ENCODE assay signal across 8 mouse cellular contexts in the genomic region with DNA sequence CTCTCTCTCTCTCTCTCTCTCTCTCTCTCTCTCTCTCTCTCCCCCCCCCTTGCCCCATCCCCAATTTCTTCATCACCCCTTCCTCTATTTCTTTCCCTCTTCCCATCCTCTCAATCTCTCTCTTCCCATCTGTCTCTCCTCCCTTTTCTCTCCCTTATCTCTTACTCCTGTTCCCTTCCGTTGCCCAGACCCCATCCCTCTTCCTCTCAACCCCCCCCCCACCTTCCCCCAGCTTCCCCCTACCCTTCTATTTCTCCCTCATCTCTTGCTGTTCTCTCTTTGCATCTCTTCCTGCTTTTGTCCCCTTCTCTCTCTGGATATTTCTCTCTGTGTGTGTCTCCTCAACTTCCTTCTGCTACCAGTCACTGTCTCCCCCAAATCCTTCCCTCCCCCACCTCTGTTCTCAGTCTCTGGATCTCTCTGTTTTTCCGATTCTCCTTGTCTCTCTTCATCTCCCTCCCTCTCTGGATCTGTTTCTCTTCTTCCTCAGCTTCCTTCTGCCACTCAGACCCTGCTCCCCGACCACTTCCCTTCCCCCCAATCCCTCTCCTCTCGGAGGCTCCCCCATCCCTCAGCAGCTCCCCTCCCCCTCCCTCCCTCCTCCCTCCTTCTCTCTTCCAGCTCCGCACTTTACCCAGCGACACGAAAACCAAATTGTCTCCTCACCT. TPM values are rescaled to one million over a fixed set of nuclear protein-coding genes. Genes with fewer than 3 reads are reported as not detected.
DNase-seq lines count a peak whose midpoint lies in the region; ATAC-seq and TF ChIP-seq lines count a peak whose summit lies in the region.

Gene Cacng8 (plus strand): TSS at position 271 of the 668 bp plus-strand sequence.

- H3K4me1 ChIP-seq in CH12.LX (ENCODE audit: control insufficient read depth in 1 of 2, insufficient read depth in 2 of 2) = peaks cover 5 to 30% of the 10 kb centered on the region in 2 experiments
- peaks cover 18% of the 10 kb centered on the region for H3K4me1 ChIP-seq in forebrain, embryonic 14.5 days (ENCODE audit: control insufficient read depth, insufficient read depth, low read length)
- peaks cover 6% of the 10 kb centered on the region for H3K4me1 ChIP-seq in limb, embryonic 11.5 days (ENCODE audit: control insufficient read depth, insufficient read depth, low read length)

- TF ChIP-seq POLR2A in CH12.LX (IDR thresholded peaks at IDR 0.05; ENCODE audit: low read depth, low read length) = no peak

- H3K4me3 ChIP-seq in CH12.LX (replicated peaks in 1 of 3; ENCODE audit: low read depth in 2 of 3, low read length in 2 of 3, poor library complexity in 1 of 3) = no peak within 1 kb of the TSS
- peak within 1 kb of the TSS; percentile 48 for H3K4me3 ChIP-seq in forebrain, embryonic 14.5 days (ENCODE audit: low read depth, low read length)
- H3K4me3 ChIP-seq in limb, embryonic 11.5 days (ENCODE audit: low read depth, low read length) = peak within 1 kb of the TSS; percentile 31

- ATAC-seq in forebrain, embryonic 14.5 days = peak; percentile 58
- no peak for ATAC-seq in limb, embryonic 11.5 days (ENCODE audit: insufficient number of reproducible peaks, low FRiP score, low TSS enrichment, low read depth)
- ATAC-seq in megakaryocyte-erythroid progenitor cell, adult 5-6 weeks (replicated peaks; ENCODE audit: low FRiP score, low TSS enrichment, poor library complexity, severe bottlenecking) = no peak
- ATAC-seq in inflammation-experienced regulatory T-cells, adult 6 months = no peak

- no peak for TF ChIP-seq EP300 in CH12.LX (IDR thresholded peaks at IDR 0.05; ENCODE audit: low read length)

- no peak within 1 kb of the TSS for H3K27ac ChIP-seq in CH12.LX (ENCODE audit: insufficient read depth, low read depth)
- peak within 1 kb of the TSS; percentile 78 for H3K27ac ChIP-seq in forebrain, embryonic 14.5 days (ENCODE audit: low read depth, low read length)
- H3K27ac ChIP-seq in limb, embryonic 11.5 days (replicated peaks; ENCODE audit: low read depth, low read length) = no peak within 1 kb of the TSS

- H3K79me2 ChIP-seq in CH12.LX (replicated peaks; ENCODE audit: control insufficient read depth, extremely low read depth, insufficient read depth, poor library complexity, severe bottlenecking) = no peaks in the 10 kb centered on the region

- no peak for TF ChIP-seq RAD21 in CH12.LX (IDR thresholded peaks at IDR 0.05; ENCODE audit: low read depth, low read length)

- H3K9ac ChIP-seq in CH12.LX (ENCODE audit: insufficient read depth, low read depth) = no peak within 1 kb of the TSS
- peak within 1 kb of the TSS; percentile 74 for H3K9ac ChIP-seq in forebrain, embryonic 14.5 days (ENCODE audit: low read length)
- H3K9ac ChIP-seq in limb, embryonic 11.5 days (ENCODE audit: low read length) = peak within 1 kb of the TSS; percentile 52

- no peaks in the 10 kb centered on the region for H3K9me3 ChIP-seq in CH12.LX (replicated peaks; ENCODE audit: low read length)
- no peaks in the 10 kb centered on the region for H3K9me3 ChIP-seq in forebrain, embryonic 14.5 days (replicated peaks; ENCODE audit: control insufficient read depth, low read length)
- H3K9me3 ChIP-seq in limb, embryonic 11.5 days (ENCODE audit: control insufficient read depth, low read length) = no peaks in the 10 kb centered on the region; the same call in 1 of the 2 replicates

- dilution Hi-C loops in CH12.LX (cut with MboI; ENCODE audit: extremely low pct_ligation_motif_present, extremely low pct_unique_long_range_greater_than_20kb, low sequenced_read_pairs) = no loop called here

- 0% methylated on average over 7 of the region's 7 CpGs for WGBS in forebrain, embryonic 14.5 days
- 0% methylated on average over 7 of the region's 7 CpGs for WGBS in limb, embryonic 11.5 days

- in situ Hi-C loops in CH12.LX (cut with MboI; ENCODE audit: low pct_ligation_motif_present, low pct_unique_long_range_greater_than_20kb, low sequenced_read_pairs) = no loop called here

- no peaks in the 10 kb centered on the region for H3K36me3 ChIP-seq in CH12.LX (replicated peaks in 1 of 2; ENCODE audit: control insufficient read depth in 1 of 2, insufficient read depth in 1 of 2, low read length in 1 of 2)
- H3K36me3 ChIP-seq in forebrain, embryonic 14.5 days (ENCODE audit: control insufficient read depth, insufficient read depth, low read length) = peaks cover 9% of the 10 kb centered on the region
- no peaks in the 10 kb centered on the region for H3K36me3 ChIP-seq in limb, embryonic 11.5 days (ENCODE audit: control insufficient read depth, insufficient read depth, low read length)

- intact Hi-C loops in heart, postnatal 10 days (cut with DNase I) = no loop called here

- H3K4me2 ChIP-seq in CH12.LX (ENCODE audit: insufficient read depth, low read depth, poor library complexity, severe bottlenecking) = peak within 1 kb of the TSS; percentile 78; the same call in 1 of the 2 replicates
- peak within 1 kb of the TSS; percentile 83 for H3K4me2 ChIP-seq in forebrain, embryonic 14.5 days (ENCODE audit: low read length)
- H3K4me2 ChIP-seq in limb, embryonic 11.5 days (ENCODE audit: low read depth, severe bottlenecking) = peak within 1 kb of the TSS; percentile 65

- TF ChIP-seq CTCF in CH12.LX (conservative IDR thresholded peaks at IDR 0.05 in 1 of 2, IDR thresholded peaks at IDR 0.05 in 1 of 2; ENCODE audit: low read depth in 2 of 2, low read length in 2 of 2) = no peak

- peaks cover 2% of the 10 kb centered on the region for H3K27me3 ChIP-seq in CH12.LX (replicated peaks)
- no peaks in the 10 kb centered on the region for H3K27me3 ChIP-seq in forebrain, embryonic 14.5 days (replicated peaks; ENCODE audit: control insufficient read depth, insufficient read depth, low read length)
- no peaks in the 10 kb centered on the region for H3K27me3 ChIP-seq in limb, embryonic 11.5 days (ENCODE audit: control insufficient read depth, insufficient read depth, low read length)

- DNase-seq in frontal cortex, adult 2 months (ENCODE audit: extremely low spot score in 1 of 2, low spot score in 1 of 2) = peak in 1 of 2 experiments; percentile 49
- no peak for DNase-seq in frontal cortex, postnatal 36 days (ENCODE audit: low spot score in 2 of 2)
- no peak for DNase-seq in CH12.LX (ENCODE audit: extremely low read depth)
- DNase-seq in forebrain, embryonic 14.5 days (ENCODE audit: low spot score) = peak; percentile 73
- DNase-seq in limb, embryonic 11.5 days (ENCODE audit: low spot score) = no peak
- DNase-seq in heart, postnatal 10 days = no peak

TF ChIP-seq in CH12.LX, 34 proteins besides CTCF, POLR2A, EP300 and RAD21:
- no peak for TF ChIP-seq MEF2A (IDR thresholded peaks at IDR 0.05; ENCODE audit: borderline replicate concordance, low read depth, low read length)
- no peak for TF ChIP-seq KAT2A (IDR thresholded peaks at IDR 0.05; ENCODE audit: insufficient replicate concordance, low read length)
- TF ChIP-seq MAX (IDR thresholded peaks at IDR 0.05; ENCODE audit: low read length) = no peak
- TF ChIP-seq ETS1 (conservative IDR thresholded peaks at IDR 0.05; ENCODE audit: low read depth, low read length) = no peak
- TF ChIP-seq TBP (conservative IDR thresholded peaks at IDR 0.05; ENCODE audit: low read depth, low read length) = no peak
- no peak for TF ChIP-seq NELFE (IDR thresholded peaks at IDR 0.05; ENCODE audit: low read depth, low read length)
- no peak for TF ChIP-seq UBTF (IDR thresholded peaks at IDR 0.05; ENCODE audit: low read depth, low read length)
- no peak for TF ChIP-seq USF1 (IDR thresholded peaks at IDR 0.05; ENCODE audit: low read depth, low read length)

RNA-seq across cellular contexts. Expression of gene Cacng8, which starts in this region (rescaled TPM):
- 56.2 and 71.7 TPM in 2 replicates for polyA plus RNA-seq in frontal cortex, adult 2 months (2012; rRNA removed)
- total RNA-seq in CH12.LX (2012; rRNA removed) (0.50 and 0.51 TPM in 2 replicates), CH12.LX (2014; rRNA removed) (0.43 and 0.51 TPM in 2 replicates)
- 1.2 and 1.7 TPM in 2 replicates for polyA plus RNA-seq in CH12.LX (2012; ENCODE audit: insufficient read length, low read depth)
- 8.6 and 11.1 TPM in 2 replicates for polyA plus RNA-seq in forebrain, embryonic 14.5 days (2014; fragmentation: Nextera tagmentation; extraction: Ambion mirVana)
- 6.8 and 7.0 TPM in 2 replicates for polyA plus RNA-seq in limb, embryonic 11.5 days (2014; fragmentation: Nextera tagmentation; extraction: Ambion mirVana)
- not detected in 2 replicates for total RNA-seq in megakaryocyte-erythroid progenitor cell, adult 5-6 weeks (2014; fragmentation: Nextera tagmentation)
- not detected in 2 replicates for total RNA-seq in megakaryocyte-erythroid progenitor cell, adult 5-6 weeks (2017)
- not detected for polyA plus RNA-seq in inflammation-experienced regulatory T-cells, adult 6 months (2017; shearing (Covaris generic))
- total RNA-seq in heart, postnatal 10 days (2021) = not detected

Comparison
In these comparisons a context has a peak if more than half of its experiments do, and no peak if none do; other contexts are left out.
1. H3K4me3 ChIP-seq: peak in forebrain, embryonic 14.5 days (single experiment) and limb, embryonic 11.5 days (single experiment); none in CH12.LX (0 of 3).
2. Peak in every context shown above with its lines, with median percentiles within 50 percentile points of each other: H3K4me2 ChIP-seq.